Mouse (Mus musculus): ENCODE measurements around the gene Kif3b.

DNA sequence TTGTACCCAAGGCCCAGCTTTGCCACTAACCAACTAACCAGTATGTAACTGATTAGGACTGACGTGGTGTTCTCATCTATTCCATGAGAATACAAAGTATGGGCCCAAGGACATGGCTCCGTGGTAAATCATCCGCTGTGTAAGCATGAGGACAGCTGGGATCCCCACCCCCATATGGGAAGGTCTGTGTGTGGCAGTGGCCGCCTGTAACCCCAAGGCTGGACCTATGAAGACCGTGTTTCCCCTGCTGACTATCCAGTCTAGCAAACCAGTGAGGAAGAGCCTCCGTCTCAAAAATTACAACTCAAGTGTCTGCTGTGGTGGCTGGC, 16.3 kb upstream of the Kif3b start:
- TF ChIP-seq CTCF (IDR thresholded peaks at IDR 0.05; ENCODE audit: borderline replicate concordance, insufficient read depth, low read depth, low read length) (no peak), POLR2A (IDR thresholded peaks at IDR 0.05; ENCODE audit: borderline replicate concordance, insufficient read depth, low read length) (no peak)

Measured in cerebellum, adult 2 months (tissue).